Mouse (Mus musculus): Measurements from ENCODE around the gene Zdhhc18.

The Zdhhc18 gene

GRCm38 (mm10) chr4:133649989-133650699 is at the start of gene Zdhhc18:
Zdhhc18 (minus strand) TSS chr4:133650154.
- peak; percentile 77 to 87 for DNase-seq (ENCODE audit: low spot score in 2 of 2)

- no peak for DNase-seq (ENCODE audit: low spot score in 2 of 2)
These were observed 45.4 kb upstream of the Zdhhc18 start for GRCm38 (mm10) chr4:133695363-133695762.

GRCm38 (mm10) chr4:133690252-133690651 is 40.3 kb upstream of the Zdhhc18 start:
- peak; percentile 48 to 59 for DNase-seq (ENCODE audit: low spot score in 2 of 2)

- peak; percentile 50 to 58 for DNase-seq (ENCODE audit: low spot score in 2 of 2)
These were observed 38.6 kb upstream of the Zdhhc18 start for GRCm38 (mm10) chr4:133688417-133689067.

- no peak for DNase-seq (ENCODE audit: low spot score in 2 of 2)
These were observed 37.2 kb upstream of the Zdhhc18 start for GRCm38 (mm10) chr4:133687126-133687525.

- no peak for DNase-seq (ENCODE audit: low spot score in 2 of 2)
These were observed 36.6 kb upstream of the Zdhhc18 start for GRCm38 (mm10) chr4:133686512-133686911.

- DNase-seq (ENCODE audit: low spot score in 2 of 2): no peak
These were observed 30.3 kb upstream of the Zdhhc18 start for GRCm38 (mm10) chr4:133680206-133680786.

- no peak for DNase-seq (ENCODE audit: low spot score in 2 of 2)
These were observed 29.7 kb upstream of the Zdhhc18 start for GRCm38 (mm10) chr4:133679629-133680028.

- DNase-seq (ENCODE audit: low spot score in 2 of 2): no peak
These were observed 27.3 kb upstream of the Zdhhc18 start for GRCm38 (mm10) chr4:133677266-133677665.

- no peak for DNase-seq (ENCODE audit: low spot score in 2 of 2)
These were observed 26.2 kb upstream of the Zdhhc18 start for GRCm38 (mm10) chr4:133676189-133676588.

GRCm38 (mm10) chr4:133675594-133676016 is 25.7 kb upstream of the Zdhhc18 start:
- peak; percentile 58 to 59 for DNase-seq (ENCODE audit: low spot score in 2 of 2)

GRCm38 (mm10) chr4:133674331-133674695 is 24.4 kb upstream of the Zdhhc18 start:
- no peak for DNase-seq (ENCODE audit: low spot score in 2 of 2)

- peak; percentile 64 to 73 for DNase-seq (ENCODE audit: low spot score in 2 of 2)
These were observed 23.8 kb upstream of the Zdhhc18 start for GRCm38 (mm10) chr4:133673666-133674330.

- DNase-seq (ENCODE audit: low spot score in 2 of 2): peak; percentile 68 to 72
These were observed 23.1 kb upstream of the Zdhhc18 start for GRCm38 (mm10) chr4:133672845-133673647.

GRCm38 (mm10) chr4:133671881-133672844 is 22.2 kb upstream of the Zdhhc18 start, which contains the start of gene Pigv:
Pigv (minus strand) TSS chr4:133672647.
- peak; percentile 93 to 94 for DNase-seq (ENCODE audit: low spot score in 2 of 2)

GRCm38 (mm10) chr4:133671184-133671880 is 21.4 kb upstream of the Zdhhc18 start:
- DNase-seq (ENCODE audit: low spot score in 2 of 2): peak; percentile 78 to 86

- DNase-seq (ENCODE audit: low spot score in 2 of 2): no peak
These were observed 19.8 kb upstream of the Zdhhc18 start for GRCm38 (mm10) chr4:133669652-133670210.

GRCm38 (mm10) chr4:133668537-133668936 is 18.6 kb upstream of the Zdhhc18 start:
- no peak for DNase-seq (ENCODE audit: low spot score in 2 of 2)

- peak in 1 of 2 experiments; percentile 45 for DNase-seq (ENCODE audit: low spot score in 2 of 2)
These were observed 16.2 kb upstream of the Zdhhc18 start for GRCm38 (mm10) chr4:133666199-133666598.
